Mouse (Mus musculus): ENCODE results near the gene Tmem164. TPM values are rescaled to one million over a fixed set of nuclear protein-coding genes. Genes with fewer than 3 reads are reported as not detected.
A peak's percentile ranks its signal among the peaks of the same experiment; 100 is the strongest.

Gene Tmem164
- polyA plus RNA-seq, 1 experiment from 2014 or later = 55.3 TPM

MicroRNAs within 50 kb of the gene (microRNA counts, 519-probe panel; counts per million panel counts)
- 6,451 counts per million, percentile 64 among the panel's probes with 10 or more counts for microRNA mmu-miR-652

Small RNA genes lying within 50 kb of the gene (microRNA-seq; reads per million reads assigned to microRNA genes)
- 15,435 reads per million, percentile 97 among the genes with 10 or more reads in this experiment for gene Mir652

All from heart, embryonic 10.5 days (tissue).